Mouse (Mus musculus) heart, embryonic 12.5 days (tissue): ENCODE measurements at regions not wholly inside any gene's neighbourhood (a gene's known extent, or its start where the extent isn't known, plus 50 kb on each side); places are given as distances from the start of the nearest gene placed in this dataset.

Experiments
- ATAC-seq: fragments of 200-750 bp; cut with Nextera tagmentation; 2 replicates; pipeline ENCODE4 v1.8.0; 2017; ENCODE audit warnings: moderate TSS enrichment, moderate library complexity; ENCODE audit not compliant: insufficient number of reproducible peaks, low FRiP score
- H3K27ac ChIP-seq: fragments of 300-500 bp; sonication (generic); 2 replicates; pipeline ENCODE4 v1.5.1; 2016; ENCODE audit warnings: mild to moderate bottlenecking, moderate library complexity; ENCODE audit not compliant: poor library complexity, severe bottlenecking
- H3K27me3 ChIP-seq: fragments of 300-500 bp; sonication (generic); replicated peaks from 2 replicates; pipeline ENCODE4 v1.6.1; 2016; ENCODE audit warnings: mild to moderate bottlenecking, moderate library complexity
- H3K36me3 ChIP-seq: fragments of 300-500 bp; sonication (generic); 2 replicates; pipeline ENCODE4 v1.6.1; 2016; ENCODE audit warnings: mild to moderate bottlenecking, moderate library complexity
- H3K4me1 ChIP-seq: fragments of 300-500 bp; sonication (generic); replicated peaks from 2 replicates; pipeline ENCODE4 v1.6.1; 2016; ENCODE audit warnings: mild to moderate bottlenecking
- H3K4me2 ChIP-seq: fragments of 300-500 bp; sonication (generic); 2 replicates; pipeline ENCODE4 v1.6.1; 2016; ENCODE audit warnings: mild to moderate bottlenecking, moderate library complexity
- H3K4me3 ChIP-seq: fragments of 300-500 bp; sonication (generic); 2 replicates; pipeline ENCODE4 v1.5.1; 2016; ENCODE audit warnings: mild to moderate bottlenecking
- H3K9ac ChIP-seq: fragments of 300-500 bp; sonication (generic); 2 replicates; pipeline ENCODE4 v1.6.1; 2016; ENCODE audit warnings: mild to moderate bottlenecking, moderate library complexity
- H3K9me3 ChIP-seq: fragments of 300-500 bp; sonication (generic); replicated peaks from 2 replicates; pipeline ENCODE4 v1.6.1; 2016; ENCODE audit warnings: mild to moderate bottlenecking, moderate library complexity
- WGBS: fragments of 180-500 bp; shearing (Covaris S2); methylation state at CpG from one replicate; pipeline ENCODE4 v1.1.7; 2016; 5-methylcytosine and 5-hydroxymethylcytosine counted together

GRCm38 (mm10) chr16:5760821-5761220 lies 124.3 kb upstream of the Rbfox1 start:
- no peak overlapping the region for H3K9ac ChIP-seq
- no peaks in the 10 kb centered on the region for H3K4me1 ChIP-seq
- H3K27me3 ChIP-seq, result no peaks in the 10 kb centered on the region
- no peak overlapping the region for H3K4me3 ChIP-seq
- ATAC-seq, result no peak
- H3K4me2 ChIP-seq, result no peak overlapping the region
- 87% methylated on average over 4 of the region's 4 CpGs for WGBS
- no peaks in the 10 kb centered on the region for H3K36me3 ChIP-seq
- no peak overlapping the region for H3K27ac ChIP-seq
- H3K9me3 ChIP-seq, result no peaks in the 10 kb centered on the region

- WGBS, result 85% methylated on average over 2 of the region's 2 CpGs
- H3K4me1 ChIP-seq, result no peaks in the 10 kb centered on the region
- H3K27me3 ChIP-seq, result no peaks in the 10 kb centered on the region
- no peaks in the 10 kb centered on the region for H3K9me3 ChIP-seq
- no peak overlapping the region for H3K4me2 ChIP-seq
- H3K27ac ChIP-seq, result no peak overlapping the region
- no peaks in the 10 kb centered on the region for H3K36me3 ChIP-seq
- ATAC-seq, result no peak
- H3K4me3 ChIP-seq, result no peak overlapping the region
- H3K9ac ChIP-seq, result no peak overlapping the region
Observed at GRCm38 (mm10) chr16:5759021-5759420, 126.1 kb upstream of the Rbfox1 start.

GRCm38 (mm10) chr16:5742716-5743507 lies 142.2 kb upstream of the Rbfox1 start:
- ATAC-seq, result no peak

GRCm38 (mm10) chr16:5740776-5741175 lies 144.4 kb upstream of the Rbfox1 start:
- Histone ChIP-seq H3K4me2 (no peak overlapping the region), H3K27me3 (no peaks in the 10 kb centered on the region), H3K4me1 (no peaks in the 10 kb centered on the region), H3K36me3 (no peaks in the 10 kb centered on the region), H3K27ac (no peak overlapping the region), H3K9me3 (no peaks in the 10 kb centered on the region), H3K4me3 (no peak overlapping the region), H3K9ac (no peak overlapping the region)
- WGBS, result 62% methylated on average over 7 of the region's 7 CpGs
- ATAC-seq, result no peak

More at GRCm38 (mm10) chr16:5742716-5743507, 142.2 kb upstream of the Rbfox1 start:
- WGBS, result 63% methylated on average over 4 of the region's 4 CpGs
- Histone ChIP-seq H3K4me3 (no peak overlapping the region), H3K4me1 (no peaks in the 10 kb centered on the region), H3K27me3 (no peaks in the 10 kb centered on the region), H3K4me2 (no peak overlapping the region), H3K9me3 (no peaks in the 10 kb centered on the region), H3K27ac (no peak overlapping the region), H3K36me3 (no peaks in the 10 kb centered on the region), H3K9ac (no peak overlapping the region)

GRCm38 (mm10) chr16:5733608-5734007 lies 151.5 kb upstream of the Rbfox1 start:
- H3K9ac ChIP-seq, result no peak overlapping the region
- no peak overlapping the region for H3K27ac ChIP-seq
- no peak overlapping the region for H3K4me2 ChIP-seq
- no peaks in the 10 kb centered on the region for H3K27me3 ChIP-seq
- H3K4me1 ChIP-seq, result no peaks in the 10 kb centered on the region
- WGBS, result 52% methylated on average over 4 of the region's 4 CpGs
- ATAC-seq, result no peak
- no peaks in the 10 kb centered on the region for H3K36me3 ChIP-seq
- no peaks in the 10 kb centered on the region for H3K9me3 ChIP-seq
- no peak overlapping the region for H3K4me3 ChIP-seq

GRCm38 (mm10) chr16:5722506-5722905 lies 162.6 kb upstream of the Rbfox1 start:
- no peaks in the 10 kb centered on the region for H3K27me3 ChIP-seq
- no peak overlapping the region for H3K4me2 ChIP-seq
- no peak overlapping the region for H3K27ac ChIP-seq
- H3K36me3 ChIP-seq, result no peaks in the 10 kb centered on the region
- no peak overlapping the region for H3K4me3 ChIP-seq
- no peak overlapping the region for H3K9ac ChIP-seq
- no peaks in the 10 kb centered on the region for H3K4me1 ChIP-seq
- ATAC-seq, result no peak
- H3K9me3 ChIP-seq, result no peaks in the 10 kb centered on the region

GRCm38 (mm10) chr16:5713476-5713875 lies 171.7 kb upstream of the Rbfox1 start:
- no peak for ATAC-seq
- Histone ChIP-seq H3K4me2 (no peak overlapping the region), H3K36me3 (no peaks in the 10 kb centered on the region), H3K9ac (no peak overlapping the region), H3K9me3 (no peaks in the 10 kb centered on the region), H3K4me3 (no peak overlapping the region), H3K27me3 (no peaks in the 10 kb centered on the region), H3K4me1 (no peaks in the 10 kb centered on the region), H3K27ac (no peak overlapping the region)
- 78% methylated on average over 4 of the region's 4 CpGs for WGBS

- no peak overlapping the region for H3K4me3 ChIP-seq
- H3K4me2 ChIP-seq, result no peak overlapping the region
- WGBS, result 81% methylated on average over 5 of the region's 5 CpGs
- no peak overlapping the region for H3K9ac ChIP-seq
- ATAC-seq, result no peak
- no peaks in the 10 kb centered on the region for H3K9me3 ChIP-seq
- no peaks in the 10 kb centered on the region for H3K4me1 ChIP-seq
- H3K27ac ChIP-seq, result no peak overlapping the region
- H3K36me3 ChIP-seq, result no peaks in the 10 kb centered on the region
- H3K27me3 ChIP-seq, result no peaks in the 10 kb centered on the region
Observed at GRCm38 (mm10) chr16:5709831-5710230, 175.3 kb upstream of the Rbfox1 start.

GRCm38 (mm10) chr16:5700731-5701255 lies 184.4 kb upstream of the Rbfox1 start:
- WGBS, result 50% methylated on average over 9 of the region's 9 CpGs
- H3K9me3 ChIP-seq, result no peaks in the 10 kb centered on the region; the same call in 1 of the 2 replicates
- no peak for ATAC-seq

GRCm38 (mm10) chr16:5688322-5688721 lies 196.8 kb upstream of the Rbfox1 start:
- ATAC-seq, result no peak
- no peak overlapping the region for H3K9ac ChIP-seq
- no peaks in the 10 kb centered on the region for H3K36me3 ChIP-seq
- no peak overlapping the region for H3K4me2 ChIP-seq
- no peaks in the 10 kb centered on the region for H3K4me1 ChIP-seq
- peaks cover 5% of the 10 kb centered on the region; the same call in 1 of the 2 replicates for H3K9me3 ChIP-seq
- no peak overlapping the region for H3K4me3 ChIP-seq
- H3K27ac ChIP-seq, result no peak overlapping the region
- 83% methylated on average over 3 of the region's 3 CpGs for WGBS
- no peaks in the 10 kb centered on the region for H3K27me3 ChIP-seq

More at GRCm38 (mm10) chr16:5700731-5701255, 184.4 kb upstream of the Rbfox1 start:
- Histone ChIP-seq H3K4me3 (no peak overlapping the region), H3K9ac (no peak overlapping the region), H3K27me3 (no peaks in the 10 kb centered on the region), H3K4me2 (no peak overlapping the region), H3K36me3 (no peaks in the 10 kb centered on the region), H3K27ac (no peak overlapping the region), H3K4me1 (no peaks in the 10 kb centered on the region)

GRCm38 (mm10) chr16:5673372-5673960 lies 211.7 kb upstream of the Rbfox1 start:
- H3K27ac ChIP-seq, result no peak overlapping the region
- no peaks in the 10 kb centered on the region for H3K36me3 ChIP-seq
- no peak overlapping the region for H3K9ac ChIP-seq
- no peaks in the 10 kb centered on the region for H3K4me1 ChIP-seq
- no peaks in the 10 kb centered on the region; the same call in 1 of the 2 replicates for H3K9me3 ChIP-seq
- WGBS, result 62% methylated on average over 6 of the region's 6 CpGs
- no peak overlapping the region for H3K4me3 ChIP-seq
- no peak overlapping the region for H3K4me2 ChIP-seq
- ATAC-seq, result no peak
- no peaks in the 10 kb centered on the region for H3K27me3 ChIP-seq
